25 mouse cellular contexts compared by ENCODE assay signal in the genomic region with DNA sequence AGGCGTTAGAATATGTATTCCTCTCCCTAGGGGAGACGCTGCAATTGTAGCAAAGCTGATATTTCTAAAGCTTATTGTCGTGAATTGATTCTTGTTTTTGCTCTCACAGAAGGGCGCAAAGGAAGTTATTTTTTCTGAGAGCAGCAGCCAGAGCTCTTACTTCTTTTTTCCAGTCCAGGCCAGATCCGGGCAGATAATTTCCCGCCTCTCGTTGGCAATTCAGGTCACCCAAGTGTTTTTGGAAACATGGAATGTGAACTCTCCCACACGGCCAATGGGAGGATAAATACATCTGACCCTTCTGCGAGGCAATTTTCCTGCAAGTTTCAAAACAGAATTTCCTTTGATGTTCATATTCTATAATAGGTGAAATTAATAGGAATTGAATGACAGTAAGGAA.
A peak's percentile ranks its signal among the peaks of the same experiment; 100 is the strongest.
DNase-seq lines count a peak whose midpoint lies in the region; ATAC-seq and TF ChIP-seq lines count a peak whose summit lies in the region.
"Had no signal": no experiment of that assay in that cellular context is flagged by ENCODE, and none has a peak within 500 bp of the region (broad histone marks: within the 10 kb centered on the region; RNA-seq: fewer than 3 reads in every experiment).

No protein-coding gene starts in this region.

- no peak overlapping the region for H3K4me2 ChIP-seq in kidney, embryonic 15.5 days
- H3K4me2 ChIP-seq: heart, embryonic 15.5 days; hindbrain, embryonic 14.5 days; limb, embryonic 15.5 days; lung, embryonic 15.5 days had no signal

- H3K4me1 ChIP-seq in kidney, embryonic 15.5 days = peaks cover 10% of the 10 kb centered on the region; the same call in 1 of the 2 replicates
- H3K4me1 ChIP-seq: forebrain, embryonic 10.5 days; heart, embryonic 15.5 days; lung, embryonic 15.5 days had no signal

- no peaks in the 10 kb centered on the region for H3K9me3 ChIP-seq in kidney, embryonic 15.5 days (replicated peaks)
- H3K9me3 ChIP-seq: forebrain, embryonic 10.5 days; G1E; heart, embryonic 15.5 days; limb, embryonic 15.5 days; lung, embryonic 15.5 days had no signal

- no peak overlapping the region for H3K9ac ChIP-seq in kidney, embryonic 15.5 days
- H3K9ac ChIP-seq: heart, embryonic 15.5 days; hindbrain, embryonic 14.5 days; limb, embryonic 15.5 days; liver, embryonic 14.5 days; lung, embryonic 15.5 days had no signal

- no peak overlapping the region for H3K4me3 ChIP-seq in kidney, embryonic 15.5 days (replicated peaks)
- H3K4me3 ChIP-seq in layer of hippocampus, adult 2 months = no peak overlapping the region
- H3K4me3 ChIP-seq: forebrain, embryonic 10.5 days; heart, embryonic 15.5 days; limb, embryonic 15.5 days; lung, embryonic 15.5 days had no signal

- WGBS in kidney, embryonic 15.5 days = 53% methylated on average over 9 of the region's 9 CpGs

- 0 out of 2 replicates have a peak, but pooled peaks cover 10% of the 10 kb centered on the region for H3K36me3 ChIP-seq in kidney, embryonic 15.5 days
- H3K36me3 ChIP-seq: forebrain, embryonic 10.5 days; G1E; heart, embryonic 15.5 days; limb, embryonic 15.5 days; lung, embryonic 15.5 days had no signal

- DNase-seq in kidney, adult 18-20 months = peak; percentile 35
- DNase-seq in retina, postnatal 1 day = peak; percentile 35
- DNase-seq in retina, embryonic 14.5 days (ENCODE audit: low spot score) = no peak
- peak; percentile 42 for DNase-seq in kidney, postnatal 10 days
- DNase-seq in spleen, postnatal 10 days (ENCODE audit: low spot score in 2 of 2) = no peak
- no peak for DNase-seq in layer of hippocampus, adult 2 months (ENCODE audit: low spot score in 2 of 2)
- DNase-seq: adrenal gland, adult 8-10 months; B cell, adult 2 months; cerebellum, adult 8-10 months; cerebellum, postnatal 36 days; heart, postnatal 36 days; left cerebral cortex, postnatal 4 days; lung, postnatal 4 days; right cerebral cortex, adult 18-20 months; thymus, adult 18-20 months; thymus, postnatal 36 days had no signal

- no peak for TF ChIP-seq CTCF in layer of hippocampus, adult 2 months (conservative IDR thresholded peaks at IDR 0.05)

- ATAC-seq in kidney, embryonic 15.5 days (replicated peaks; ENCODE audit: low FRiP score) = no peak

- no peak overlapping the region for H3K27ac ChIP-seq in kidney, embryonic 15.5 days
- H3K27ac ChIP-seq in layer of hippocampus, adult 2 months = no peak overlapping the region
- H3K27ac ChIP-seq: forebrain, embryonic 10.5 days; heart, embryonic 15.5 days; hindbrain, embryonic 14.5 days; limb, embryonic 15.5 days; liver, embryonic 14.5 days; lung, embryonic 15.5 days had no signal

- no peaks in the 10 kb centered on the region for H3K27me3 ChIP-seq in kidney, embryonic 15.5 days
- H3K27me3 ChIP-seq: CH12.LX; heart, embryonic 15.5 days; limb, embryonic 15.5 days; lung, embryonic 15.5 days had no signal

Comparison
In these comparisons a context has a peak if more than half of its experiments do, and no peak if none do; other contexts are left out.
1. DNase-seq: peak in kidney, adult 18-20 months (single experiment), retina, postnatal 1 day (single experiment) and kidney, postnatal 10 days (single experiment); none in retina, embryonic 14.5 days (single experiment), spleen, postnatal 10 days (0 of 2) and layer of hippocampus, adult 2 months (0 of 2).